Mouse (Mus musculus): ENCODE data around the gene Tns3.

- TF ChIP-seq CTCF (IDR thresholded peaks at IDR 0.05; ENCODE audit: insufficient read depth, low read depth, low read length) (no peak), POLR2A (IDR thresholded peaks at IDR 0.05; ENCODE audit: insufficient read depth, low read depth, low read length) (no peak)
These were observed 138.7 kb downstream of the Tns3 start for GRCm38 (mm10) chr11:8525463-8526145.
